Mouse (Mus musculus) T-helper 17 cell (primary cell): ENCODE results near the gene Spats1.
"Not testable (repeated sequence)": the region's sequence is repeated elsewhere in the genome, so short reads cannot be mapped to it uniquely, and the experiment has no call there.

Source experiments
- in situ Hi-C, 2 experiments: fragments of 300-600 bp; cut with MboI, MseI; formaldehyde crosslinking; loops; 1 replicate in 1 of 2; 2 replicates in 1 of 2; pipeline ENCODE4 v1.15.1; 2025; ENCODE audit warnings: high pct_unique_total_duplicates in 2 of 2

Spats1 gene

DNA sequence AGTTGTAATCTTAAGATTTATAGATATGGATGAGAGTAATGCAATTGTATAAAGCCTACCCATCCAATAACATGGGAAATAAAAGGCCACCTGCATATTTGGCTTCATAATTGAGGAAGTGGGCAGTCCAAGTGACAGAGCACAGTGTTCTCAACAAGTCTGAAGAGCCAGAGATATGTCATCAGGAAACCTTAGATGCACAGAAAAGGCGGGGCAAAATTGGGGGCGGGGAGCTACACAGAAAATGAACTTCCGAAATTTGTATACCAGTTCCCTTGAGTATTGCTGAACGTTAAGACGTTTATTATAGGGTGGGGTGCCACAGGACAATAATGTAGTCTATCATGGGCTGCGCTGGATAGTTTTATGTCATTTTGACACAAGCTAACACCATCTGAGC lies 25.1 kb downstream of the Spats1 start:
- in situ Hi-C loops, result no loop called here

DNA sequence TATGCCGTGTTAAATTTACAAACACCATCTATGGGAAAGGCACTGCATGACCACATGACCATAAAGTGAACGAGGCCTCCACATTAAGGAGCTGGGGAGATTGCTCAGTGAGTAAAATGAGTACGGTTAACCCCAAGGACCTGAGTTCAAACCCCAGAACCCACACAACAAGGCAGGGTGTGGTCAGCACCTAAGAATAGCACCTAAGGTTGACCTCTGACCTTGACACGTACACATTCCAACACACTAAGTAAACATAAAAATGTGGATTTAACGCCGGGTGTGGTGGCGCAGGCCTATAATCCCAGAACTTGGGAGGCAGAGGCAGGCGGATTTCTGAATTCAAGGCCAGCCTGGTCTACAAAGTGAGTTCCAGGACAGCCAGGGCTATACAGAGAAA lies 25.6 kb downstream of the Spats1 start:
- in situ Hi-C loops, result no loop called here

DNA sequence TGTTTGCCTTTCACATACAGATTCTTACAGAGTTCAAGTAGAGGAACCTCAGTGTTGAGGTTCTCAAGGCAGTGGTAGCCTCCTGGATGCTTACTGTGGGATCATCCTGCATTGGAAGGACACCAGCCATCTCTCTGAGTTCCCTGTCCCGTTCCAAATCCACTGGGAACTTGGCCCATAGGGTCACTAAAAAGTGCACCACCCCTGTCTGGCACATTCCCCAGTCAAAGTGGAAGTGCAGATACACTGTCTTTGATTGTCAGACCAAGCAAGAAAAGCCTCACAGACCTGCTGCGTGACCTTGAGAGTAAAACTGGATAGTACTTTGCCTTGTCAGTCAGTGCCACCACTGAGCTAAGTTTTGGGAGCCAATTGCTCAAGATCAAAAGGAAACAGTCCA lies 28.2 kb downstream of the Spats1 start:
- in situ Hi-C loops, result no loop called here

DNA sequence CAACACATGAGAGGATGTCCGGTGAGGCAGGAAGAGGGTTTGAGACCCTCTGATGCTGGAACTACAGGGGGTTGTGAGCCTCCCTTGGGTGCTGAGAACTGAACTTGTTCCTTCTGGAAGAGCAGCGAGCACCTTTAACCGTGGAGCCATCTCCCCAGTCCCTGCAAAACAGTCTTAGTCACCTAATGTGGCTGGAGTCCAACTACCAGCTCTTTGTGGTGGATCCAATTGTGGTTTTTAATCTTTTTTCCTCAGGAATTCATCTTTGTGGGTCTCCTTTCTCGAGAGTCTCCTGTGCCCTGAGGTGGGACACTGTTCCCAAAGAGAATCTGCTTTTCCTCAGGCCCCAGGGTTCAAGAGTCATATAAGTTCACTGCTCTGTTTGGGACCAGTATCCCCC lies 29.3 kb downstream of the Spats1 start:
- in situ Hi-C loops, result no loop called here

DNA sequence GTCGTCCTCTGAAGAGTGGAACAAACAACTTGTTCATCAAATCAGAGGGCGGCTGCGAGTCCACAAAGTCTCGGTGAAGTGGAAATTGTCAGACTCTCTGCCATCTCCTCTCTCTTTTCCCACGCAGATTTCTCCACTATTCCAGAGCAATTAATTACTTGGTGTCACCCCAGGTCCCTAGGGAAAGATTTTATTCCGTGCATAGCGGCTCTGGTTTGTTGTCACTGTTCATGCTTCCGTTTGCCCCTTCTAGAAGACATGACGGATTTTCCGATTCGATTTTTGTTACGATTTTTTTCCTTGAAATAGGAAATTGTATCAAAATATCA lies 41.0 kb downstream of the Spats1 start:
- in situ Hi-C loops, result no loop called here

DNA sequence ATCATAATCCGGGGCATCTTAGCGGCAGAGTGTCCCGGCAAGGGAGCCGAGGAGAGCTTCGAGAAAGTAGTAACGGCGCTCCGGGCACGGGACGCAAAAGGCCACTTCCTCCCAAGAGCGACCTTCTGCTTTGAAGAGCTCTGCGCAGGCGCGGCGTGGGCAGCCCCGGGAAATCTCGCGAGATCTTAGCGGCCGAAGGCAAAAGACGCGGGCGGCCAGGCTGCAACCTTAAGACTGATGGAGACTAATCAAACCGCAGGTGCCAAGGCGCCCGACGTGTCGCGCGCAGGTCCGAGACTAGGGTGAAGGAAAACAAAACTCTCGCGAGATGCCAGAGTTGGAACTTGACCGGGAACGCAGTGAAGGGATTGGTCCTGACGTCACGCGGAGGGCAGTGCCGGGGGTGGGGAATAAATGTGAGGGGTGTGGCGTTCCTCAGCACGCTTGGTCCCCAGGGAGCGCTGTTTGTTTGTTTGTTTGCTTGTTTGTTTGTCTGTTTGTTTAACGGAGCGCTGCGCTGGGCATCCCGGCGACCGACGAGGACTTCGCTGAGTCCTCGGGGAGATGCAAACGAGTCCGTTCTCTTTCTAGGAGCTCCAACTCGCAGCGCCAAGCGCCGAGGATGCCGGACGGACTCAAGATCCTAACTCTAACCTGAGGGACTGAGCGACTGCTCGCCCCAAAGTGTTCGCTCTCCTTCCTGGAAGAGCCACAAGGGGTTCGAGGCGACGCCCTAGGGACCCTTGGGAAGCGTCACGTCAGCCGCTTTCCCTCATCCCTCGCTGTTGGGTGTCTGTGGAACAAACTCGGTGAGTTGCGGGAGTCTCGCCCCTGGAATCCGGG lies 41.6 kb downstream of the Spats1 start, which contains the start of gene Cdc5l:
Cdc5l (minus strand) TSS at position 319 of the 843 bp plus-strand sequence.
- in situ Hi-C loops, result no loop called here

DNA sequence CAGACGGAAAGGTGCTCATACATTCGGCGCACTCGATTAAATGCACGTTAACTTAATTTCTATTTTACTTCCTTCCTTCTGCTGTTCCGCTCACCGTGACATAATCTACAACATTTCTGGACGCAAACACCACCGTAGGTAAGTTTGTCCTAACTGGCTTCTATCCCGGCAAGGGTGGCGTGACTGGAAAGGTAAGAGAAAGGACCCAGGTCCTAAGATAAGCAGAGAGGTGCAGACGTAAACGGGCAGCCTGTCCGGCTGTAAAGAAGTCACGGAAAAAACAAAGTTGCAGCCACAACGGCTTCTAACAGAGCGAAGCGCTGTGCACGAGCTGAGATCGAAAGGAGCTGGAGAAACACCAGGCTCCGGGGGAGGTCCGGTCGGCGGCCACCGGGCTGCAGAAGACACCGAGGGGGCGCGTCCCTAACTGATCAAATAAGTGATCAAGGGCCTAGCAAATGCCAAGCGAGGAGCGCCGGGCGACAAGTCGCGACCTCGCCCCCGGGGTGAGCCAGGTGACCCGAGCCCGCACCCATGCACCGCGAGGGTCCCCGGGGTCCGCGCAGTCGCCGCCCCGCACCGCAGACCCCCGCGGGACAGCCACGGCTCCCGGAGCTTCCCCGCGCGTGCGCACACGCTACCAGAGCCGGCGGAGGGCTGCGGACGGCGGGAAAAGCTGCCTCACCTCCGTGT lies 42.4 kb downstream of the Spats1 start:
- in situ Hi-C loops, result no loop called here

DNA sequence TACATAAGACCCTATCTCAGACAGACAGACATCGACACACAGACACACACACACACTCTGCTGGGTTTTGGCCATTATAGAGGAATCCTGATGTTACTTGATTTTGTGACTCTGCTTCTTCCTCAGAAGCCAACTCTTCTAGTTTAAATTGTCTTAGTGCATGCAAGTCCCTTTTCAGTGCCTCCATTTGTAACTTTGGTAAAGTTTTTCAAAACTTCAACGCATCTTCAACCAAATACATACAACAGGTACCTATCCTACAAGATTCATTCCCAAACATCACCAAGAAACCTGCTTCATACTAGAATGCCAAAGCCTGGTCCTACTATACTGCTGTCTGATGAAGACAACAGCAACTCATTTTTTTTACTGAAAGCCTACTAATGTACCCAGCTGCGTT lies 43.2 kb downstream of the Spats1 start:
- in situ Hi-C loops, result no loop called here

DNA sequence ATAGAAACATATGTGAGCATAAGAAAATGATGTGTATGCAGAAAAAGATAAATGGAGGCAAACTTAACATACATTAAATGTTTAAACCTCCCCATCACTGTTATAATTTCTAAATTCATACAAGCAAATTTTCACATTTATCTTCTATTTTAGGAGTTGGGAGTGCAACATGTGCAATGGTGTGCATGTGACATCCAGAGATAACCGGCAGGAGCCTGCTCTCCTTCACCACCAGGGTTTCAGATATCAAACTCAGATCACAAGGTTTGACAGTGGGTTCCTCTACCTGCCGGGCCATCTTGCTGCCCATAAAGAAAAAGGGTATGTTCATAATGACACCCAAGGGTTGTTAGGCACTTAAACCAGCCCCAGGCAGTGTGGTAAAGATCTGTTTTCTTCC lies 57.8 kb downstream of the Spats1 start:
- in situ Hi-C loops, result no loop called here

DNA sequence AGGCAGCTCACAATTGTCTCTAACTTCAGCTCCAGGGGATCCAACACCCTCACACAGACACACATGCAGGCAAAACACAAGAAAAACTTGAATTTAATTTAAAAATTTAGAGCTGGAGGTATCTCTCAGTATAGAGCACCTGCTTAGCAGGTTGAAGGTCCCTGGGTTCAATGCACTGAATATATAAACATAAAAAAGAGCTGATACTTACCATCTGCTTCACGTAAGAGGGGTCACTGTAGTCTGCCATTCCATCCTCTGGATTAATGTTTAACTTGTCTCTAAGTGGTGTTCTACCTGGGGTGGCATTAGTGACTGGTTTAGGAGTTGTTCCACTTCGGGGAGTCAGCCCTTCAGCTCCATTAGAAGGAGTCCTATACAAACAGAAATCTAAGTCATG lies 63.6 kb downstream of the Spats1 start:
- in situ Hi-C loops, result not testable (repeated sequence)

DNA sequence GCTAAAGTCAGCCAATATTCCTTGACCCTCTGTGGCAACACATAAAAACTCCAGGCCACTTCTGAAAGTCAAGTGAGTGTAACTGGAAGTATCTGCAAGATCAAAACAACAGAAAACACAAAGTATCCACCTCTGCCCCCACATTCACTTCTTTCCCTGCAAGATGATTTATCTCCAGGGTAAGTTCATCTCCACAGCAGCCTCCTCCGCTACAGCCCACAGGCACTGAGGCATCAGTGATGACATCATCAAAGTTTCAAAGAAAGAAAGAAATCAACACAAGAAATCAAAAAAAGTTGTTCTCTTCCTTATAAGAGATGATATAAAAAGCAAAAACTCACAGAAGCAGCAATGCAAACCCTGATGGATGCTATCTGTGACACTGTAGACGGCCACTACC lies 66.5 kb downstream of the Spats1 start:
- in situ Hi-C loops, result no loop called here

DNA sequence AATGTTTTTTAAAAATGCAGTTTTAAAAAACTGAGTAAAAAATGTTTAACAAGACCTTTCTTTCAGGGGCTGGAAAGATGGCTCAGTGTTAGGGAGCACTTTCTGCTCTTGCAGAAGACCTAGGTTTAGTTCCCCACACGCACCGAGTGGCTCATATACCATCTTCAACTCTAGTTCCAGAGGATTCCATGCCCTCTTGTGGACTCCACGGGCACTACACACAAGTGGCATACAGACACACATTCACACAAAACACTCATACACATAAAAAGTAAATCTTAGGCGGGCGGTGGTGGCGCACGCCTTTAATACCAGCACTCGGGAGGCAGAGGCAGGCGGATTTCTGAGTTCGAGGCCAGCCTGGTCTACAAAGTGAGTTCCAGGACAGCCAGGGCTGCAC lies 68.9 kb downstream of the Spats1 start:
- in situ Hi-C loops, result no loop called here

DNA sequence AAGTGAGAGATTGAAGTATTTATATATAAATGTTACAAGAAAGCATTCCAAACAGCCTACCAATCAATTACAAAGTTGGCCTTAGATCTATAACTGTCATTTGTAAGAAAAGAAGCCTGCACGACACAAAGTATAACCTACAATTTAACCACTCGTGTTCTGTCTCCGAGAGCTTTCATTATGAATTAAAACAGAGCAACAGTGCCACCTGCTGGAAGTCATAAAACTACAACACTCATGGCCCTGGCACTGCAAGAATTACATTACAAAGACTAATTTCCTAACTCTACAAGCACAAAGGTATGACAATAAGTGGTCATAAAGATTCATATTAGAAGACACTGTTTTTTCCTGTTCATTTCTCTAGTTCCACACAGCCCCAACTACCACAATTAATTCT lies 72.0 kb downstream of the Spats1 start:
- in situ Hi-C loops, result no loop called here

DNA sequence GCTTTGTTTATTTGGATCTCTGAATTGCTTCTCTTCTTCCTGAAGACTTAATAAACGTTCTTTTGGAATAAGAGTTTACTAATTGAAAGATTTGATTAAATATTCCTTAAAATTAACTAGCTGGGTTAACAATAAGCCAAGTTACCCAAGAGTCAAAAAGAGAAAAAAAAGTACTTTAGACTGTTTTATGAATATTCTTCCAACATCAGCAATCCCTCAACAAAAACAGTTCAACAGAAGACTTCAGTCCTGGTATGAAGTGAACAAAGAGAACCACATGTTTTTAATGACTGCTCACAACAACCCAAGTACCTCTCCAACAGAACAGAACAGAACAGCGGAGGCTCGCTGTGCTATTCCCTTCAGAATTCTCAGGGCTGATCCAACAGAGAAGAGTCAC lies 72.6 kb downstream of the Spats1 start:
- in situ Hi-C loops, result no loop called here

DNA sequence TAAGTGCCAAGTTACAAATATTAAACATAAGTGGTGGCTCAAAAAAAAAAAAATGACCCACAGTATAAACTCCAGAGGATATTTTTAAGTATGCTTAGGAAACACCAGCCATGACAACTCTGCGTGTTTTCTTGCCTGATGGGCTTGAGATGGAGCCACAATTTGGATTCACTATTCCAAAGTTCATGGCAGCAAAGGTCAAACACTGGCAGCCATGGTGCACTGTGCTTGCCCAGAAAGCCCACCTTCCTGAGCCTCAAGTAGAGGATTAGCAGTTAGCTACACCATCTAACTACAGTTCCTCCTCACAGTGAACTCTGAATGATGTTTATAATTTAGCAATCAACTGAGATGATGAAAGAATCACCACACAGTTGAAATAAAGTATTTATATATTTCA lies 73.1 kb downstream of the Spats1 start:
- in situ Hi-C loops, result no loop called here

DNA sequence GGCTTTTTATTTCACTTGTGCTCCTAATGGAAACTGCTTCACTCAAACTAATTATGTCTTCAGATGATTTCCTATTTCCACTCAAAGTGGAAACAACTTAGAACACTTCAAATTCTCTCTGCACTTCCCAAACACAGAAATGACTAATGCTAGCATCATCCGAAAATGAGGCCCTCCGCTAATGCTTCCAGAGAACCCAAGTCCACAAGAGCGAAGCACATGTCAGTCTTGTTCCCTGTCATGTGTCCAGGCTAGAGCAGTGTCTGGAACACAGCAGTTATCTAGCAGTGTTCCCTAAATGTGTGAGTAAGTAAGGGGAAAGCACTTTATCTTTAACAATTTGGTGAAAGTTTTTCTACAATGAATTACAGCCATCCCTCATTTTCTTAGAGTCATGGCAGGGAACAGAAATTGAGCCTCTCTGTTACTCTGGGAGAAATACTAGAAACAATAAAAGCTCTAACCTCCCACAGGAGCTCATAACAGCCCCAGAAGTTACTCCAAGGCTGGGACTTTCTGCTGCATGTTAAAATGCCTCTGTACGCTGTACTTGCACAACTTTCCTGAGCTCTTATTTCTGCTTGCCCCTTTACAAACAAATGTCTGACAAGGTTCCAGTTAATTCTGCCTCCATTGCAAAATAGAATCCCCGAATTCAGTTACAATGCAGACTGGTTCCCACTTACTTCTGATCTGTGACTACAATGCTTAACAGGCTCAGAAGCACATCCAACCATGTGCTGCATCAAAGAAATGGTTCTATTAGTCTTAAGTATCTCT lies 73.9 kb downstream of the Spats1 start:
- in situ Hi-C loops, result no loop called here

DNA sequence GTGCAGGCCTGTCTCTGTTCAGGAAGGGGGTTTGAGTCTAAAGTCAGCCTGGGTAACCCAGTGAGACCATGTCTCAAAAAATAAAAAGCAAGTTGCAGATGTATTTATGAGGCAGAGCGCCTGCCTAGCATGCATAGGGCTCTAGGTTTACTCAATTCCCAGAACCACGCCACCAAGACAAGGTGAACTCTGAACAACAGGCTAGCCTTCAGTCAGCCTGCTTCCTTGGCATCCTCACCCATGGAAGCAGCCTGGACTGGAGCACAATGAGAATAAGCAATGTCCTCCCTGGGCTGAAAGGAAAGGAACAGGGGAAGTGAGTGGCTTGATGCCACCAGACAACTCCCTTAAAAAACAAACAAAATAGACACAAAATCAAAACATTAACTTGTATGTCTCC lies 77.2 kb downstream of the Spats1 start:
- in situ Hi-C loops, result no loop called here

DNA sequence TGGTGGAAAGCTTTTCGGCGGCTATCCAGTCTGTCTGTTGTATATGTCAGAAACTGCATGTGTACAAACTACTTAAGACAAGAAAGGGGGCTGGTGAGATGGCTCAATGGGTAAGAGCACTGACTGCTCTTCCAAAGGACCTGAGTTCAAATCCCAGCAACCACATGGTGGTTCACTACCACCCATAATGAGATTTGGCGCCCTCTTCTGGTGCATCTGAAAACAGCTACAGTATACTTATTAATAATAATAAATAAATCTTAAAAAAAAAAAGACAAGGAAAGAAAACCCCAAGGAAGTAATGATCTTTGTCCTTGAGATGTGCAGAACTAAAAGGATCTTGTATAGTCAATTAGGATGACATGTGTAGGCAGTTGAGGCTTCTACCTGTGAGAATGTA lies 77.7 kb downstream of the Spats1 start:
- in situ Hi-C loops, result no loop called here

DNA sequence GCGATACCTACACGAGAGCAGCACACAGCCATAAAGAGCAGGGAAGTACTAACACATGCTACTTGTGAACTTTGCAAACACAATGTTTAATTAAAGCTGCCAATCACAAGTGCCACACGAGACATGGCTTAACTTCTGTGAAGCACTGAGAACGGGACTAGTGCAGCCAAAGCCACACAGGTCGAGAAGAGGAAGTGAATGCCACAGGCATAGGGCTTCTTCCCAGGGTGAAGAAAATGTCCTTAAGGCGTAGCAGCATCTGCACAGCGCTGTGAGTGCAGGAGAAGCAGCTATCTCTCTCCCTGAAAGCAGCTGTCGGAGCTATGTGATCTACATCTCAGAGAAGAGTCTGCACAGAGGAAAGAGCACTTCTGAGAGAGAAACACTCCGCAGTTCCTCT lies 80.6 kb downstream of the Spats1 start:
- in situ Hi-C loops, result no loop called here

DNA sequence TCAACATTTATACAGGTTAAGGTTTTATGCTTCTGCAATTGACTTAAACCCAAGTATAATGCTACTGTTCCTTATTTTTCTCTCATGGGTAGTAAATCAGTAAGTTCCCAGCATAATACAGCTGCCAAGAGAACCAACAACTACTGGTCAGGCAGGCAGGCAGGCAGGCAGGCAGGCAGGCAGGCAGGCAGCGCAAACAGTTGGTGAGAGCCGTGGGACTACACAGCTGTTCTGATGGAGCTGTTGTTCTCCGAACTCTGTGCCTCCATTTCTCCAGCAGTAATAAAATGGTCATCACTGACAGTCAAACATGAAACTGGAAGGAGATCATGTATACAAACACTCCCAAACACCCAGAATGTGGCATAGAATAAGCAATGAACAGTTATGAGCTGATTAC lies 81.5 kb downstream of the Spats1 start:
- in situ Hi-C loops, result no loop called here
